Mouse (Mus musculus) embryonic stem cell, embryonic (primary cell): ENCODE results near the gene Psmb9.

Experiments used
- CTCF ChIA-PET, 4 experiments: fragments of 300-600 bp in 2 of 4; fragments of 350-600 bp in 2 of 4; sonication (Branson Sonifier 250); formaldehyde crosslinking; loops; one replicate each; lab custom pipeline; 2022; ENCODE audit warnings: inconsistent platforms in 2 of 4; lab: Charles Lee
- POLR2A ChIA-PET, 4 experiments: fragments of 300-600 bp in 2 of 4; fragments of 350-600 bp in 2 of 4; sonication (Branson Sonifier 250); formaldehyde crosslinking; loops; one replicate each; lab custom pipeline; 2022; ENCODE audit warnings: antibody characterized with exemption in 4 of 4, inconsistent platforms in 1 of 4; lab: Charles Lee

The Psmb9 gene

DNA sequence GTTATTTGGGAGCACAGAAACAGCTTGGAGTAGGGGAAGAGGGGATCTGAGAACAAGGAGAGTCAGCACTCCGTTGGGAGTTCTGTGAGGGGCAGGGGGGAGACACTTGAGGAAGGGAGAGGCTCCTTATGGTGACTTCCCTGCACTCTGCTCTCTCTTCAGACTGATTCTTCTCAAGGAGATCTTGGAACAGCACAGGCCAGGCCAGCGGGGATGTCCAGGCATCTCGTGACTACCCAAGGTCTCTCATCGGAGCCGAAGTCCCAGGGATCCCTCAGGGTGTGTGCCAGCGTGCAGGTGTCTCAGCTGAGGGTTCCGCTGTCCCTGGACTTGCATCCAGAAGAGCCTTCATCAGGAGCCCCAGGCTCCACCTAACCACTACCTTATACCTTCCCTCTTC is 48.9 kb downstream of the Psmb9 start:
- POLR2A ChIA-PET = interaction anchor here in 3 of 4 experiments (0.5 to 7.9 kb wide), 23 partner anchors 9 to 767 kb away, joined by 3 to 178 read pairs (median 3); partner anchors contain the start of genes H2-DMa (in 3 of the 3), Agpat1 (in 1 of the 3), Rxrb (in 1 of the 3) and Slc39a7 (in 1 of the 3)
- CTCF ChIA-PET = interaction anchor here (0.5 to 1.5 kb wide), 21 partner anchors 9 to 1030 kb away, joined by 3 to 10 read pairs (median 4); no protein-coding TSS in a partner anchor

DNA sequence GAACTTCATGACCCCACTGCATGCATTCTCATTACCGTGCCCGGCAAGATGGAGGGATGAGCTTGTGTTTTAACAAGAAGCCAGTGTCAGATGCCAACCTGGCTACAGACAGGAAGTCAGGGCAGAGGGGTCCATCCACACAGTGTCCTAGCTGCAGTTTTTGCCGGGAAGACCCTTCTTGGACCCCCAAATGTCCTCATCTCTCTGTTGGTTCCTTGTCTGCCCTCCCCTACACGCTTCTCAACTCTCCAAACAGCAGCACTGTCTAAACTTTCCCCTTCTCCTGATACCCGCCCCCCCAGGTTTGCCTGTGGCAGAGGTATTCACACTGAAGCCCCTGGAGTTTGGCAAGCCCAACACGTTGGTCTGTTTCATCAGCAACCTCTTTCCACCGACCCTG is 50.0 kb downstream of the Psmb9 start:
- ChIA-PET CTCF (interaction anchor here (0.8 to 1.6 kb wide), 7 partner anchors 9 to 60 kb away, joined by 3 to 5 read pairs (median 3); no protein-coding TSS in a partner anchor), POLR2A (interaction anchor here in 3 of 4 experiments (0.7 to 7.9 kb wide), 6 partner anchors 18 to 182 kb away, joined by 3 to 178 read pairs (median 6); partner anchors contain the start of genes H2-DMa (in 3 of the 3), Rps18 (in 1 of the 3) and Vps52 (in 1 of the 3))

DNA sequence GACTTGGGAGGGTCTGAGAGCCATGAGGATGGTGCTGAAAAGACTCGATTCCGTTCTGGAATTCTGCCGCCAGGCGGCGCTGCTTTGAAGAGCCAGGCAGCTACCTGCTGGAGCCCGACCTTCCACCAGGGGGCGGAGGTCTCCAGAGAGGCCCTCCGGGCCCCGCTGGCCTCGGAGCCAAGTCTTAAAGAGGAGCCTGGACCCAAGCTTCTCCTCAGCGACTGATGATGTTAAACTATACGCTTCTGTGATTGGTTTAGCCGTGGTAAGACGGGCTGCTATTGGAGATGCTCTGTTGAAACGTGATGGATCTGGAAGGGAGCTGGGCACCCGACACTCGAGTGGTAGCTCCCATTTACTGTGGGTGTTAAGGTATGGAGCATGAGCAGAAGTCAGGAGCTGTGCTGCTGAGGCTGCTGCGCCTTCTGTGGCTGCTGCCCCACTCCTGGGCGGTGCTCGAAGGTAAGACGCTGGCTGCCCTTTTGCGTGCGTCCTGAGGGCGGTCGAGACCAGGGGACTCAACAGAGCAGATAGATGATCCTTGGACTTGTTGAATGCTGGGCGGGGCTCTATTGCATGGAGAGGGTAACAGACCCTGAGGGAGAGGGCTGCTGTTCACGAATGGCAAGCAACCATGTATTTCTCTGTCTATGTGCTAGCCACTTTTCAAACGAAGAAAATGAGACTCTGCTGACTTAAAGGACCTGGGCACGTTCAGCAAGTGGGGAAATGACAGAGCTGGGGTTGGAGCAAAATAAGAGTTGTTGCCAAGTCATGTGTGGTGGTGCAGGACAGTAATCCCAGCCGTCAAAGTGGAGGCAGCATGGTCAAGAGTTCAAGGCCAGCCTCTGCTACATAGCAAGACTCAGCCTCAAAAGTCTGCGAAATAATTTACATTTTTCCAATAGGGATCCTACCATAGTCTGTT is 52.0 kb downstream of the Psmb9 start:
- CTCF ChIA-PET = interaction anchor here (0.5 to 3.4 kb wide), 113 partner anchors 8 to 1357 kb away, joined by 3 to 74 read pairs (median 4); partner anchors contain the start of genes H2-DMa (in 2 of the 4), Psmb9 (in 2 of the 4), Tap1 (in 2 of the 4) and Col11a2 (in 1 of the 4)
- POLR2A ChIA-PET = interaction anchor here (0.6 to 7.9 kb wide), 45 partner anchors 9 to 817 kb away, joined by 3 to 178 read pairs (median 5); partner anchors contain the start of genes H2-DMa (in 4 of the 4), Rps18 (in 3 of the 4), Rxrb (in 3 of the 4) and Slc39a7 (in 3 of the 4)

DNA sequence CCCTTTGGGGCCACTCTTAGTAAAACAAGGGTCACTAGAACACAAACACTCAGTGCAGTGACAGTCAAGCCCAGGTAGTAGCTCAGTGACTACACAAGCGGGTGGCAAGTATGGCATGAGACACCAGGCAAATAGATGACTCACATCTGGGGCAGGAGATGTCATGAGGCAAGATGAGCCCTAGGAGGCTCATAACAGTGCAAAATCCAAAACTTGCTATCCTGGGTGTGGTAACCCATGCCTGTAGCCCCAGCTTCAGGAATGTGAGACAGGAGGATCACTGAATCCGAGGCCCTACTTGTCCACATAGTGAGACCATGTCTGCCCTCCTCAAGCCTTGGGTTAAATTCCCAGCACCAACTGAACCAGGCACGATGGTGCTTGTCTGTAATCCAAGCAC is 53.1 kb downstream of the Psmb9 start:
- ChIA-PET POLR2A (interaction anchor here in 3 of 4 experiments (0.8 to 7.9 kb wide), 12 partner anchors 10 to 103 kb away, joined by 3 to 178 read pairs (median 10); partner anchors contain the start of genes H2-DMa (in 3 of the 3), Rxrb (in 1 of the 3) and Slc39a7 (in 1 of the 3)), CTCF (interaction anchor here (0.7 to 3.4 kb wide), 25 partner anchors 9 to 485 kb away, joined by 3 to 74 read pairs (median 7); partner anchors contain the start of gene H2-DMa (in 1 of the 4))

DNA sequence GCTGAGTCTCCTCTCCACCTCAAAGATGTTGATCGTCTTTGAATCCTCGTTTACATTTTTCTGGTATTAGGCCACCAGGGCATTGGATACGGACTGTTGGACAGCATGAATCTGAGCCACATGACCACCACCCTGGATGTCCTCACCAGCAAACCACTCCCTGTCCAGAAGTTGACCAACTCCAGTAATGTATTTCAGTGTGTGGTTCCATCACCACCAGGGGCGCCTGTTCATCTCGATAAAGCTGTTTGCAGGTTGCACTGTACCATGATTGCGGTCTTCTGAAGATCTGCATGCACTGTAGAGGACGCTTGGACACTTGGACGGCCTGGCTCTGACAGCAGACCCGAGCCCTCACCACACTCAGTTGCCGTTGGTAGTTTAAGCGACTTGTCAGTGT is 54.3 kb downstream of the Psmb9 start:
- CTCF ChIA-PET = interaction anchor here (0.6 to 3.4 kb wide), 14 partner anchors 10 to 264 kb away, joined by 3 to 74 read pairs (median 4); partner anchors contain the start of gene H2-DMb2 (in 1 of the 4)
- POLR2A ChIA-PET = interaction anchor here (0.6 to 7.9 kb wide), 8 partner anchors 8 to 63 kb away, joined by 3 to 178 read pairs (median 11); partner anchors contain the start of genes H2-DMa (in 4 of the 4) and Brd2 (in 1 of the 4)
